Mouse (Mus musculus) gastrocnemius, adult 18-20 months (tissue): ENCODE results near the gene Adgrg4. TPM values are rescaled to one million over a fixed set of nuclear protein-coding genes. Genes with fewer than 3 reads are reported as not detected.
A peak's percentile ranks its signal among the peaks of the same experiment; 100 is the strongest.

ENCODE experiments used
- DNase-seq: peaks from one replicate; pipeline ENCODE4 v3.0.0; 2021; ENCODE audit warnings: low spot score
- long read RNA-seq, 2 experiments: library from polyadenylated mRNA; stranded (forward); transcript quantifications; one replicate each; pipeline ENCODE4 v2.0.0; 2021
- total RNA-seq, 2 experiments: library from RNA; stranded (reverse); gene quantifications; 2 replicates each; pipeline ENCODE4 v1.2.3; 2021

Gene Adgrg4
- total RNA-seq: not detected
- long read RNA-seq, experiment 1: 0 reads
- long read RNA-seq, experiment 2: 0 reads

DNA sequence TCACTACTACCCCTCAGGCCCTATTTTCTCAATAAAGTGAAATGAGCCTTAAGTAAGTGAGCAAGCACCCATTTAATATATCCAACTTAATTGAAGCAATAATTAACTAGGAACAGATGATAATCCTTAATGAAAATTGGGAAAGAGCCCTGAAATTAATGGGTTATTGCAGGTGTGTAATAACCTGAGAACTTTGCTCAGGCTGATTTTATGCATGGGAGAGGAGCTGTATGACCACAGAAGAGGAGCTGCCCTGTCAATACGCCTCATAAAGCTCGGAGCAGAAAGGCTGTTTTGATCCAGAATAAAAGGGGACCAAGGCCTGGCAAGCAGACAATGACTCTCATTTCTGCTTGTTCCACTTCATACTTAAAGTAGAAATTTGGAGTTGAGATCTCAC is at the start of gene Adgrg4:
Gene Adgrg4, plus strand, starts transcription at position 301 of the 400 bp plus-strand sequence.
- DNase-seq: no peak

- DNase-seq: no peak
These were observed 48.0 kb upstream of the Adgrg4 start, which contains the start of gene Map7d3 for GRCm38 (mm10) chrX:56821765-56822603. Gene Map7d3, minus strand, starts transcription at chrX:56822326.

GRCm38 (mm10) chrX:56827492-56827891 is 42.5 kb upstream of the Adgrg4 start:
- DNase-seq: no peak

- DNase-seq: no peak
These were observed 34.1 kb upstream of the Adgrg4 start for GRCm38 (mm10) chrX:56835842-56836241.

DNA sequence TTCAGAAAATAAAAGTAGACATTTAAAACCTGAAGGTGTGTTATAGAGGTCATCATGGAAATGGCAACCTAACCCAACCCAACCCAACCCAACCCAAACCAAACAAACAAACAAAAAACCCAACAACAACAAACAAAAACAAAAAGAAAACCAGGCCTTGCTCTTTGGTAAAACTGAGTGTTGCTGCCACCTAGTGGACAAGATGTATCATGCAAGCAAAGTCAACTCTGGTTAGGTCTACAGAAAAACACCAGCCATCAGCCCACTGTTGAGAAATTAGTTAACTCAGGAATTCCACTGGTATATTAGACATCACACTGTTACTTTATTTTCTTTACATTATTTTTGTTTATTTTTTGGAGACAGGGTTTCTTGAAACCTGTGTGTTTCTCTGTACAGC is 30.6 kb upstream of the Adgrg4 start:
- peak; percentile 20 for DNase-seq

DNA sequence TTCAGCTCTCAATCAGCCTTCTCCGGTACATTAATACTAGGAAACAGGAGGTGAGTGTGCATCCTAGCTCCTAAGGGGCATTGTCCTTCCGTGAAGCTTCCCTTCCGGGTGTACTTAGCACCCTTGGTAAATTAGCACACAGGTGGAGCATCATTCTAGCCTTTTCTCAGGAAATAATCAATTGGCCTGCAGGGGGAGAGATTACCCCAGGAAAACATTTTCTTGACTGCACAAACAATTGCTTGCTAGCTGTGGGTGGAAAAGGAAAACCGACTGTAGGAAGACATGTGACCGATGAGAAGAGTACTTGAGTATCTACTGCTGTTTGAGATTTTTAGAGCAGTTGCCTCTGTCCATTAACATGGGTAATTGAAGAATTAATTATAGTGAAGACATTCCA is 28.7 kb upstream of the Adgrg4 start:
- no peak for DNase-seq

- no peak for DNase-seq
These were observed 142.9 kb downstream of the Adgrg4 start for GRCm38 (mm10) chrX:57012891-57013290.

DNA sequence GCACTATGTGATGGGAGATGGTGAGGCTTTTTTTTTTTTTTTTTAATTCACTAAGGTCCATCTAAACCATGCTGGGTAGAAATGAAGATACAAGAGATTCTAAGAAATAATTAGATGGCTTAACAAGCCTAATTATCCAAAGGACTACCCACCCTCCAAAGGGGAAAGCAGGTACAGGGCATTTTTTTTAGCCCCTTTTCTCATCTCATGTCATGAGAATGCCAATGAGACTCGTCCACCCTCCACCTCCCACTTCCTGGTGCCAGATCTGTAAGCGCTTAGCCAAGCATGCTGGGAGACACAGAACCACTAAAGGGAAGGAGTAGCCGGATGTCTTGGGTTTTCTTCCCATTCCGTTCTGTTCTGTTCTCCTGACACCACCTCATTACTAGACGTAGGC is 172.8 kb downstream of the Adgrg4 start, which contains the start of gene Brs3:
Gene Brs3, plus strand, starts transcription at position 301 of the 400 bp plus-strand sequence.
- DNase-seq: no peak

DNA sequence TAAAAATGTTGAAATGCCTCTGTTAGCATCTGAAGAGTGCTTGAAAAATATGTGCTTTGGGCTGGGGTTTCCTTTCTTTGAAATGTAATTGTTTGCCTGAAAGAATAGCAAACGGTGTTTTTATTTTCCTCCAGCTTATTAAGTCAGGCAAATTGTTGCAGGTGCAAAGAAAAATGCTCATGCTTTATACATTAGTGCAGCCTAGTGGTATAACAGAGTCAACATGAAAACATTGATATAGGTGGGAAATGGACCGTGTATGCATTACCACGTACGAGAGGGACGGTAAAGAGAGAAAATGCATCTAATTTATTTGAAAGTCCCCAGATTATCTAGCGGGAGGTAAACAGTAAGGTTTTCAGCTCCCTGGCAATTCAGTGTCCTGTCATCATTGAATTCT is 173.9 kb downstream of the Adgrg4 start:
- no peak for DNase-seq

Other genes starting within 250 kb of the Adgrg4 start
- 1,000 to 10,000 TPM; 1,822 to 2,163 TPM for gene Fhl1, start 138.4 kb upstream of the Adgrg4 start, total RNA-seq
- under 1 TPM; 0.14 to 0.21 TPM for gene Map7d3, start 47.8 kb upstream of the Adgrg4 start, total RNA-seq
- not detected for gene Brs3, start 172.9 kb downstream of the Adgrg4 start, total RNA-seq
- 10 to 100 TPM; 87.2 to 97.1 TPM for gene Htatsf1, start 183.4 kb downstream of the Adgrg4 start, total RNA-seq
- gene Vgll1, start 217.9 kb downstream of the Adgrg4 start, total RNA-seq: not detected